16 mouse cellular contexts compared by ENCODE assay signal in the genomic region with DNA sequence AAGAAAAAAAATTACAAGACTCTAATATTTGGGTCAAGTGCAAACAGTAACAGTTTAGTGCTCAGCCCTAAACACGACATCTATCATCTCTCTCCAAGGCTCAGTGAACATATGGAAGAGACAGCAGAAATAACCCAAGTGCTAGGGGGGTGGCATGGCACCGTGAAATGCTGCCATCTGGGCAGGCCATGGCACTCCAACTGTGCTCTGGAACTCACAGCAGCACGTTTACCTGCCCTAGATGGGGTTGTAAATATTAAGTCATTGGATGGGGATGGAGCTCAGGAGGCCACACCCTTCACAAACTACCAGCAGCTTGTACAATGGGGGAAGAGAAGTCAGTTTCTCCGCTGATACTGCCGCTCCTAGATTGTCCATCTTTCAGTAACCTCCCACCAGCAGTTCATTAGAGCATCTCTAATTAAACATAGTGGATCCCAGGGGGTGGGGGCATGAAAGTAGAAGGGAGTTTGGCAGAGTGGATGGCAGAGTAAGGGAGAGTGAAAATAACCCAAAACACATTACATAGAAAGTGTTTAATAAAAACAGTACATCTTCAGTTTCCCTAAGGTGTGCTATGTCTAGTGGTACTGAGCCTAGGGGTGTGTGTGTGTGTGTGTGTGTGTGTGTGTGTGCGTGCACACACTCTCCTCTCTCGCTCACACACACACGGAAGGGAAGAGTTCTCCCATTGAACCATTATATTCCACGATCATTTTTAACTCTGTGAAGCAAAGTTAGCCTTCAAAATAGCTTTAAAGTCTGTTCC. TPM values are rescaled to one million over a fixed set of nuclear protein-coding genes. Genes with fewer than 3 reads are reported as not detected.
DNase-seq lines count a peak whose midpoint lies in the region; ATAC-seq and TF ChIP-seq lines count a peak whose summit lies in the region.
"Had no signal": no experiment of that assay in that cellular context is flagged by ENCODE, and none has a peak within 500 bp of the region (broad histone marks: within the 10 kb centered on the region; RNA-seq: fewer than 3 reads in every experiment).

No protein-coding gene starts in this region.

- no peak overlapping the region for H3K4me2 ChIP-seq in liver, postnatal 0 days (ENCODE audit: low read depth, low read length)
- H3K4me2 ChIP-seq in intestine, embryonic 16.5 days (ENCODE audit: low read depth, low read length): no peak overlapping the region
- H3K4me2 ChIP-seq: embryonic facial prominence, embryonic 12.5 days; heart, embryonic 12.5 days had no signal

- H3K36me3 ChIP-seq in liver, postnatal 0 days (replicated peaks; ENCODE audit: insufficient read depth, low read length): peaks cover 55% of the 10 kb centered on the region
- peaks cover 12% of the 10 kb centered on the region; the same call in 1 of the 2 replicates for H3K36me3 ChIP-seq in intestine, embryonic 16.5 days (ENCODE audit: control insufficient read depth, insufficient read depth, low read length)

- no peaks in the 10 kb centered on the region for H3K4me1 ChIP-seq in liver, postnatal 0 days (ENCODE audit: insufficient read depth)
- H3K4me1 ChIP-seq in intestine, embryonic 16.5 days (ENCODE audit: control insufficient read depth, insufficient read depth, low read length): no peaks in the 10 kb centered on the region
- H3K4me1 ChIP-seq: embryonic facial prominence, embryonic 12.5 days; heart, embryonic 12.5 days had no signal

- no peak for TF ChIP-seq EP300 in liver, postnatal 0 days (IDR thresholded peaks at IDR 0.05; ENCODE audit: low read depth)

- WGBS in liver, postnatal 0 days (ENCODE audit: insufficient replicate concordance): 83% methylated on average over 9 of the region's 9 CpGs
- 71% methylated on average over 9 of the region's 9 CpGs for WGBS in intestine, embryonic 16.5 days

- peak; percentile 15; the same call in 1 of the 2 replicates for ATAC-seq in liver, postnatal 0 days
- peak; percentile 31; the same call in 1 of the 2 replicates for ATAC-seq in intestine, embryonic 16.5 days
- ATAC-seq in erythroid progenitor cell, adult 5-6 weeks (replicated peaks; ENCODE audit: low FRiP score, poor library complexity, severe bottlenecking): no peak
- no peak for ATAC-seq in inflammation-experienced regulatory T-cells, adult 6 months

- no peaks in the 10 kb centered on the region for H3K9me3 ChIP-seq in liver, postnatal 0 days (ENCODE audit: low read length)
- H3K9me3 ChIP-seq in intestine, embryonic 16.5 days (ENCODE audit: control insufficient read depth, low read length): no peaks in the 10 kb centered on the region
- H3K9me3 ChIP-seq: embryonic facial prominence, embryonic 12.5 days; heart, embryonic 12.5 days; megakaryocyte, embryonic 14.5 days had no signal

- no peak overlapping the region for H3K27ac ChIP-seq in liver, postnatal 0 days (ENCODE audit: low read depth)
- no peak overlapping the region for H3K27ac ChIP-seq in intestine, embryonic 16.5 days (ENCODE audit: low read length)
- H3K27ac ChIP-seq: embryonic facial prominence, embryonic 12.5 days had no signal

- no peak overlapping the region for H3K4me3 ChIP-seq in liver, postnatal 0 days (ENCODE audit: low read depth, low read length)
- H3K4me3 ChIP-seq in intestine, embryonic 16.5 days (ENCODE audit: low read length): no peak overlapping the region
- H3K4me3 ChIP-seq: embryonic facial prominence, embryonic 12.5 days; heart, embryonic 12.5 days; megakaryocyte, embryonic 14.5 days had no signal

- no peak for TF ChIP-seq CTCF in liver, postnatal 0 days (IDR thresholded peaks at IDR 0.05; ENCODE audit: low read depth)

- DNase-seq in frontal cortex, postnatal 36 days (ENCODE audit: low spot score in 2 of 2): peak; percentile 61 to 74
- DNase-seq in frontal cortex, postnatal 10 days (ENCODE audit: low spot score in 2 of 2): no peak
- no peak for DNase-seq in liver, postnatal 0 days
- DNase-seq in liver: no peak
- DNase-seq in cerebellum, adult 9-10 months: peak; percentile 92
- DNase-seq: B cell, adult 2 months had no signal

- no peak overlapping the region for H3K9ac ChIP-seq in liver, postnatal 0 days (replicated peaks)
- H3K9ac ChIP-seq in intestine, embryonic 16.5 days (ENCODE audit: low read depth, low read length): no peak overlapping the region
- H3K9ac ChIP-seq: embryonic facial prominence, embryonic 12.5 days; heart, embryonic 12.5 days had no signal

- no peaks in the 10 kb centered on the region for H3K27me3 ChIP-seq in liver, postnatal 0 days (ENCODE audit: insufficient read depth, low read length)
- H3K27me3 ChIP-seq in intestine, embryonic 16.5 days (replicated peaks; ENCODE audit: control insufficient read depth, insufficient read depth, low read length): no peaks in the 10 kb centered on the region
- H3K27me3 ChIP-seq: embryonic facial prominence, embryonic 12.5 days; heart, embryonic 12.5 days had no signal

RNA-seq across cellular contexts. Expression of gene Cln5, which starts 9.4 kb away (rescaled TPM):
- polyA plus RNA-seq in liver, postnatal 0 days (2015; fragmentation: Nextera tagmentation; extraction: Ambion mirVana): 14.2 and 15.2 TPM in 2 replicates
- 27.2 and 28.3 TPM in 2 replicates for polyA plus RNA-seq in intestine, embryonic 16.5 days (2015; fragmentation: Nextera tagmentation; extraction: Ambion mirVana)
- total RNA-seq in erythroid progenitor cell, adult 5-6 weeks (2015; ENCODE audit: low replicate concordance): 14.4 and 17.6 TPM in 2 replicates
- 8.9 and 11.4 TPM in 2 replicates for total RNA-seq in erythroid progenitor cell, adult 5-6 weeks (2017; ENCODE audit: low replicate concordance)
- 10 to 100 TPM; 17.2 to 20.0 (median 17.9) TPM for polyA plus RNA-seq in inflammation-experienced regulatory T-cells, adult 6 months (2017; shearing (Covaris generic))

RNA-seq across cellular contexts. Expression of gene Fbxl3, which starts 20.0 kb away (rescaled TPM):
- polyA plus RNA-seq in liver, postnatal 0 days (2015; fragmentation: Nextera tagmentation; extraction: Ambion mirVana): 10.2 and 10.7 TPM in 2 replicates
- polyA plus RNA-seq in intestine, embryonic 16.5 days (2015; fragmentation: Nextera tagmentation; extraction: Ambion mirVana): 19.0 and 19.4 TPM in 2 replicates
- total RNA-seq in erythroid progenitor cell, adult 5-6 weeks (2015; ENCODE audit: low replicate concordance): 36.9 and 41.8 TPM in 2 replicates
- total RNA-seq in erythroid progenitor cell, adult 5-6 weeks (2017; ENCODE audit: low replicate concordance): 65.7 and 103 TPM in 2 replicates
- 10 to 100 TPM; 21.5 to 37.7 (median 28.2) TPM for polyA plus RNA-seq in inflammation-experienced regulatory T-cells, adult 6 months (2017; shearing (Covaris generic))

RNA-seq across cellular contexts. Expression of gene Acod1, which starts 32.6 kb away (rescaled TPM):
- polyA plus RNA-seq in liver, postnatal 0 days (2015; fragmentation: Nextera tagmentation; extraction: Ambion mirVana): 0.09 TPM in 1 of 2 replicates, not detected in the other
- 0.05 TPM in 1 of 2 replicates, not detected in the other for polyA plus RNA-seq in intestine, embryonic 16.5 days (2015; fragmentation: Nextera tagmentation; extraction: Ambion mirVana)
- 0.84 TPM in 1 of 2 replicates, not detected in the other for total RNA-seq in erythroid progenitor cell, adult 5-6 weeks (2015; ENCODE audit: low replicate concordance)
- 0.26 TPM in 1 of 2 replicates, not detected in the other for total RNA-seq in erythroid progenitor cell, adult 5-6 weeks (2017; ENCODE audit: low replicate concordance)
- polyA plus RNA-seq in inflammation-experienced regulatory T-cells, adult 6 months (2017; shearing (Covaris generic)): under 1 TPM in 1 of 3 experiments, not detected in 2; 0.49 TPM
- total RNA-seq: gastrocnemius, adult 18-20 months; layer of hippocampus, postnatal 10 days had no signal
- polyA plus RNA-seq: embryonic facial prominence, embryonic 12.5 days; heart, embryonic 12.5 days; intestine, embryonic 14.5 days; testis, adult 2 months had no signal

Comparison
In these comparisons a context has a peak if more than half of its experiments do, and no peak if none do; other contexts are left out.
1. DNase-seq: peak in frontal cortex, postnatal 36 days (2 of 2) and cerebellum, adult 9-10 months (single experiment); none in frontal cortex, postnatal 10 days (0 of 2), liver, postnatal 0 days (single experiment) and liver (single experiment).
2. ATAC-seq: peak in liver, postnatal 0 days (single experiment) and intestine, embryonic 16.5 days (single experiment); none in erythroid progenitor cell, adult 5-6 weeks (single experiment) and inflammation-experienced regulatory T-cells, adult 6 months (single experiment).